Mouse (Mus musculus): ENCODE measurements at regions not wholly inside any gene's neighbourhood (a gene's known extent, or its start where the extent isn't known, plus 50 kb on each side); places are given as distances from the start of the nearest gene placed in this dataset.

DNA sequence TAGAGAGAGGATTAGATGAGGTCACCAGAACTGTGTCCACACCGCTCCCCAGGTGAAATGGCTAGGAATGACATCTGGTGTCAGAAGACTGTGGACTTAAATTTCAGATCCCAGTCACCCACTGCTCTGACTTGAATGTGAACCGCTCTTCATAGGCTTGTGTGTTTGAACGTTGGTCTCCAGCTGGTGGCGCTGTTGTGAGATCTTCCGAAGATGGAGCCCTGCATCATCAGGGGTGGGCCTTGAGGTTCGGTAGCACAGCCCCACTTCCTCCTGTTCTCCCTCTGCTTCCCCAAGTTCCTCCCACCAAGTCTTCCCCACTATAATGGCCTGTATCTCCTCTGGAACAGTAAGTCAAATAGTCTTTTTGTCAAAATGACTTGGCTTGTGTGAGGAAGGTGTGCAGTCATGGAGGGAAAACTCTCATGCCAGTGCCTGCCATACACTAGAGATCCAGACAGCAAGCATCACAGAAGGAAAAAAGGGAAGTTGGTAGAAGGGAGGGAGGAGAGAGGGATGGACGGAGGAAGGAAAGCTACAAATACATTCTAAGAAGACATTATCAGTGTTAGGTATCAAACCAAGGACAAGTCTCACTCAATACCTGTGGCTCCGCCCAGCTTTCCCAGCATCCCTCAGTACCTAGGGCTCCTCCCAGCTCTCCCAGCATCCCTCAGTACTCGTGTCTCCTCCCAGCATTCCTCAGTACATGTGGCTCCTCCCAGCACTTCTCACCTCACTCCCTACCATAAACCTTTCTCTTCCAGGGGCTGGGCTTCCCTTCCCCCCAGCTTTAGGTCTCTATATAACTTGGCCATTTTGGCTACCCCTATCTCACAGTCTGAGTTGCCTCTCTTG, 423.9 kb upstream of the Jarid2 start:
- DNase-seq = peak; percentile 33 to 34

DNA sequence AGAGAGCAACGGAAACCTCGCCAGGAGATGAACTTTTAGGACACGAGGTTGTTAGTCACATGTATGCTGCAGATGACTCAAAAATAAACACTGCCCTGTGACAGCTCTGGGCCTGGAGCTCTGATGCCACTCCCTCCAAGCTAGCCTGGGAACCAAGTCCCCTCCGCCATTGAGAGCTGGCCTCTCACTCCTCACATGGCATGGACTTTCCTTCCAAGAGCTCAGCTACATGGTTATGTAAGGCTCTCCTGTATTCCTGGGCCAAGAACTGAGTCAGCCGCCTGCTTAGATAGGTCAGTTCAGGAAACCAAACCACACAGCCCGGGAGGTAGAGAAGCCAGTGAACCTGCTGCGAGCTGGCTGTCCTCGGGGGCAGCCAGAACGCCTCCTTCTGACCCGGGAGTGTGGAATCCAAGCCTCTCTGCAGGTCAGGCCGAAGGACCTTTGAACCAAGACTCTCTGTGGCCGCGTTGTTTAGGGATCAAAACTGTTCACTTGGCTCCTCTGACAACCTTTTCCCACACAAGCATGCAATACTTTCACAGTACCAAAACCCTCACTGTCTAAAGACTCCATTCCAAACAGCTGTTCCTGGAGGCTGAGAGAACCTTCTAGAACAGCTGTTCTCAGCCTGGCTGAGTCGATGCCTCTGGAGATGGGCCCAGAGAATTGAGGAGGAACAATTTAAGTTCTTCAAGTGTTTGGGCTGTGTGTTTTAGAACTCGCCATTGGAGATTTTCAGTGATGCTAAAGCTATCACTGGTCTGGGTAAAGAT, 422.8 kb upstream of the Jarid2 start:
- DNase-seq = peak; percentile 82 to 84

DNA sequence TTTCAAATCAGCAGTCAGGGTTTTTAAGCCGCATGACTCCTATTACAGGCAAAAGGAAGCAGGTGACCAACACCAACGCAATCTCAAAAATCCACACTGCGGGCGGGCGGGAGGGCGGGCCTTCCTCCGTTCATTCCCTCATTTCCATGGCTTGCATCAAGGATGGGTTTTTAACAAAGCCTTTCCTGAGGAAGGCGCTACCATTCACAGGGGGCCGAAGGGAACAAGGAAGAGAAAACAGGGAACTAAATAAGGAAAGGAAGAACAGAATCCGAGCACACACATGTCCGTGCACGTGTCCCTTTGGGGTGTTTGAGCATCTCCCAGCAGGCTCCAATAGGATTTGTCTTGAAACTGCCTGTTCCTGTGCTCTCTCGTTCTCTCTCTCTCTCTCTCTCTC, 421.0 kb upstream of the Jarid2 start:
- no peak for DNase-seq

DNA sequence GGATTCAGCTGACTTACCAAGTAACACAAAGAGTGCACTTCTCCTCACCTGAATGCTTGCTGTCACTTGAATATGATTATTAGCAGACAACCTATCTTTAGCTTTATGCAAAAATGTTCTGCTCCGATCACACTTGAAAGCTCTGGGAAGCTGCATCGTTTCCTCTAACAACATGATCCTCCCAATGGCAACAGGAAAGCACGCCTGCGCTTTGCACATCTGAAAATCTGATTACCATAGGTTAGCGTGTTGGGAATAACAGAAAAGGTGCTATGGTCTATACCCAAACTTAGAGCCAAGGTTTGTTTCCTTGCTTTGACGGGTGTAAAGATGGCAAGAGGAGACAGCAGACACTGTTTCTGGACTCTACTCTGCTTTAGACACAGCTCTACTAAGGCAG, 417.0 kb upstream of the Jarid2 start:
- DNase-seq = no peak

DNA sequence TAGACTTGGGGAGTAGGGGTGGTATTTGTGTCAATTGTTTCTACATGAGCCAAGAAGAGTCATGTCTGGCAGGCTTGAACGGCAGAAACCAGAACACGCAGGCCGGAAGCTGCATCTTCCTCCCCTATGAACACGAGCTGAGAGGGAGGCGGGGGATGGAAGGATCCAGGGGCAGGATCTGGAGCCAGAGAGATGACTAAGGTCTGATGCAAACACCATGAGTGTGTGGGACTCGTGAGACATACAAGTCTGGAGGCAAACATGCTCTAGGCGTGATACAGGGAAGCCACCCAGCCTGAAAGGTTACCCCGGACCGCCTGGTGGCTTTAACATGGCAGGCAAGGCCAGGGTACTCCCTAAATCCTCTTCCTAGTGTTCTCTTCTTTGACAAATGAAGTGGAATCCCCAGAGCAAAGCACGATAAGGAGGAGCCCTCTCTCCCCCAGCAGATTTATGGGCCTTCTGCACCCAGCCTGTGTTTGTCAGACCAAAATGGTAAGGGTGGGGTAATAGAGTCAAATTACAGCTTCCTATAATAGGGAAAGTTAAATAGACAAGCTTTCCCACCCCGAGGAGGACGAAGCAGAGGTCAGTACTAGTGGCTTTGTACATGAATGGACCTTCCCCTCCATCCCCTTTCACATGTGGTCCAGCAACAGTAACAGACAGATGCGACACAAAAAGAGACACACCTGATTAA, 412.4 kb upstream of the Jarid2 start:
- DNase-seq = no peak

DNA sequence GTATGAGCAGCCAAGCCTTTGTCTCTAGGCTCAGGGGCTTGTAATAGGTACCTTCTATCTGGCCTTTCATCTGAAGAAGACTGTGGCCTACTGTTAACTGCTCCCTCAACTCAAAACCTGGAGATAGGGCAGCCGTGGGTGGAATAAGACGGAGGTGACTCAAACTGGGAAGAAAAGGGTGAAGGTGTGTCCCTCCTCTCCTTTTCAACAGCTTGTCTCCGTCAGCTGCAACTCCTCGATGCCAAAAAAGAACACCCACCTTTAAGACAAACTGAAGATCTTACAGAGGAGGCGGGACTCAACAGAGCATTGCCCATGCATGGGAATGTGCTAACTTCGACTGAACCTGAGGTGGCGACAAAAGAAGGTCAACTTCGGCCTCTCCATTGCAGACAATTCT, 411.7 kb upstream of the Jarid2 start:
- DNase-seq = no peak

DNA sequence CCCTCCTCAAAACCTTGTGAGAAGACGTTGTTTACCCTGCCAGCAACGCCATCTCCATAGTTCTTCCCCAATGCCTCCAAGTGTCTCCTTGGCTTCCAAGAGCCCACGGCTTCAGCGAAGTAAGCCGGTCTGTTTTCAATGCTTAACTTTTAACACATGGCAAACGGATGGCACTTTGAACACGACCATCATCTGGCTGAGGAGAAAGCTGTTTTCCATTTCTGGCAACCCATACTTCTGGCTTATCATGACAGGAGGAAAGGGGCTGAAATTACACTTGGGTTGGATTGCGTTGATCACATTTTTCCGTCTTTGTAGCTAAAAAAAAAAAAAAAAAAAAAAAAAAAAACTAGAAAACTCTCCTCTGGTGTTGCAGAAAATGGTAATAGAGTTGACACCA, 410.2 kb upstream of the Jarid2 start:
- DNase-seq = no peak

DNA sequence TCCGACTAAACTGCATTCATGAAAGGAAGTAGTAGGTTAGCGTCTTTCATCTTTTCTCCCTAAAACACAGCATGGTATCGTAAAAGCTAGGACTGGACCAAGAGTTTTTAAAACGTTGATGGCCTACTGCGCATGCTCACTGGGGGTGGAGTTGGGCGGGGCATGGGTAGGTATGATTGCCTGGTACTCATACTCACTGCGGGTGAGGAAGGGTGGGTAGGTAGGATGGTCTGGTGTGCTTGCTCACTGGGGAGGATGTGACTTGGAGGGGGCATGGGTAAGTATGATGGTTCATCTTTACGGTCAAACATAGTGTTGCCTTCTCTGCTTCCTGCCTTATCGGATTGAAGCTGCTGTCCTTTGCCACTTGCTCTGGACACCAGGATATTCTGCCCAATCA, 409.8 kb upstream of the Jarid2 start:
- no peak for DNase-seq

DNA sequence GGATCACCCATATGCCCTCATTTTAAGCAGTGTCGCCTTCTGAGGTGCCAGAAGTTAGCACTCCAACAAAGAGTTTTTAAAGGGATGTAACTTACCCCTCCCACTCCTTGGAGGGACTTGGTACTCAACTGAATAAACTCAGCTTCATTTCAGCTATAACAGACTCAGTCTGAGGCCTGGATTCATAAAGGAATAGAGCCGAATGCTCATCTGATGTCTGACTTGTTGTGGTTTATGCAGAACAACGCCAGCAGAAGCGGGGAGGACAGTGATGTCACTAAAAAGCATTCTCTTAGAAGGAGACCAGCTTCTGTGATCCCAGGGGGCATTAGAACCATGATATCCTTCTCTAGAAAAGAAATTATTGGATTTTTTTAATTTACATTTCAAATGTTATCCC, 409.0 kb upstream of the Jarid2 start:
- no peak for DNase-seq

DNA sequence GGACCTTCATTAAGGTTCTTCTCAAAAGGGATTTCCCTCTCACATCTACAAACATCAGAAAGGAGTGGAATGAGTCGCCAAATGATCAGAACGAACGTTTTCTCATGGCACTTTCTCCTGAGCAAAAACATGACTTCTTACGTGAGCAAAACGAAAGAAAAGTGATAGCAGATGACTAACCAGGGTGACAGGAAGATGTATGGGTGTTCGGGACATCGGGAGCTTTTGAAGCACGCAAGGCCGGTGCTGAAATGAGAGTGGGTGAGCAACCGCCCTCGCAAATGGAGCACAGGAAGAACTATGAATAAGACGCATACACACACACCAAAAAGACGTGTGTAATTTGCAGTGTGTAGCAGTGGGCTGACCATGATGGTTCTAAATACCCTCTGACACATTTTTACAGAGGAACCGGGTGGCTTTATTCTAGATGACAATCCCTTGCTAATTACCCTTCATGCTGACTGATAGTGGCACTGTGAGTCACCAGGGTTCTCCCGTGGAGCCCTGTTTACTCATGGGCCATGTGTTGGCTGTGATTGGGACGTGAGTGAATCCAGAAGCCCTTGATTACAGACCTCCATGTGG, 408.2 kb upstream of the Jarid2 start:
- no peak for DNase-seq

DNA sequence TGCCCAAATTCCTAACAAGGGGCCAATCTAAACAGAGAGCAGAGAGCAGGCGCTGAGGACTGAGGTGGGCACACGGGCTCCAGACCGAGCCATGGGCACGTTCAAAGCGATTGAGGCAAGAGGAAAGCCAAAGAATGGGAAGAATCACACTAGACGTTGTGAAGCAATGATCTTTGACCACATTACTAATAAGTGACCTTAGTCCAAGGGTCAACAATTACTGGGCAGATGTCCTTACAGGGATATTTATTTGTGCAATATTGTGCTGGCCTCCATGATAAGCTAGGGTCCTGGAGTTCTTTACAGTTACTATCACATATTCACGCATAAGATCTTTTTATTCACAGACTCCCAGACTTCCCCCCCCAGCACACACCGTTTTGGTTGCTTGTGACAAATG, 400.9 kb upstream of the Jarid2 start:
- DNase-seq = no peak

DNA sequence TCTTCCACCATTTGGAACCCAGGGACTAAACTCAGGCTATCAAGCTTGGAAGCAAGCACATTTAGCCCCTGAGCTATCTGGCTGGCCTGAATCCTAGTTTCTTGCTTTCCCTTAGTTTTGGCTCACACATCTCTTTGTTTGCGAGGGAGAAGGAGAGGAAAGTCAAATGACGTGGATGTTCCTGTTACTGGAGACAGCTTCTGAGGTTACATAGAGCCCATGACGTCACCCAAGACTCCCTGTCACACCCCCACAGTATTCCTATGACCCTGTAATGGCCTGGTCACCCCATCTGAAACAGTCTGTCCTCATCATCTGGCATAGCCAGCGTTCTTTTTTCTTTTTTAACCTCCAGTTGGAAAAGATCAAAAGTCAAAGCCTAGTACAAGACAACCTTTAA, 400.1 kb upstream of the Jarid2 start:
- no peak for DNase-seq

DNA sequence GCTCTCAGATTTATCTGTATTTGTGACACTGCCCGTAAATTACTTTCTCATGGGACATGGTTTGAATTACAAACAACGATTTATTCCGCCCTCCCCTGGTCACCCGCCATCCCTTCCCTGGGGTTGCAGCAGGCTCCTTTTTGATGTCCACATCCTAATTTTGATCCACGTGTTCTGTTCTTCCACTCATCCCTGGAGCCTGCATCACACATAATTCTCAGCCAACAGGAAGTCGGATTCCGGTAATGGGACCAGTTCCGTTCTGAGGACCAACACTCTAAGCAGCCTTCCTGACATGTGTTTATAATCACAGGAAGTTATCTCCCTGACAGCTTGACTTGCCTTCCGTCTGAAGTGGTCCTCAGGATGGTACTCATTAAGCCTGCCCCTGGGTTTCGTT, 399.6 kb upstream of the Jarid2 start:
- DNase-seq = no peak

DNA sequence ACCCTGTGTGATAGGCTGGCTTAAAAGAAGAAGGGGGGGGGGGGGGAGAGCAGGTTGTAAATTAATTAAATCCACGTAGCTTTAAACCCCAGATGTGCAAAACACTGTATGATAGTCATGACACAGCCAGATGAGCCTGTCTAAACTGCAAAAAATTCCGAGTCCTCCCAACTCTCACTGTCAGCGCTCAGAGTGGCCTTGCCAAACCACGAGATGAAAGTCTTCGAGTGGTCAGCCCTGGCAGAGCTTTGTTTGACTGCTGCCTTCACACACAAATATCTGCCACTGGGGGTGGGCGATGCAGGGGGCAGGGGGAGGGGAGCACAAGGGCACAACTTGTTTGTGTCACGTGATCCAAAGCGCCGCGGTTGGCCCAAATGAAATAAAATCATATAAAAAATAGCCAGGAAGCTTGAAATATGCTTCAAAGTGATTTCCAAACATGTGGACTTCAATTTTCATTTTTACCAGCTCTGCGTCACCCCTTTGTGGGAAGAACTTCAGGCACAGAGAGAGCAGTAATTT, 396.5 kb upstream of the Jarid2 start:
- no peak for DNase-seq

DNA sequence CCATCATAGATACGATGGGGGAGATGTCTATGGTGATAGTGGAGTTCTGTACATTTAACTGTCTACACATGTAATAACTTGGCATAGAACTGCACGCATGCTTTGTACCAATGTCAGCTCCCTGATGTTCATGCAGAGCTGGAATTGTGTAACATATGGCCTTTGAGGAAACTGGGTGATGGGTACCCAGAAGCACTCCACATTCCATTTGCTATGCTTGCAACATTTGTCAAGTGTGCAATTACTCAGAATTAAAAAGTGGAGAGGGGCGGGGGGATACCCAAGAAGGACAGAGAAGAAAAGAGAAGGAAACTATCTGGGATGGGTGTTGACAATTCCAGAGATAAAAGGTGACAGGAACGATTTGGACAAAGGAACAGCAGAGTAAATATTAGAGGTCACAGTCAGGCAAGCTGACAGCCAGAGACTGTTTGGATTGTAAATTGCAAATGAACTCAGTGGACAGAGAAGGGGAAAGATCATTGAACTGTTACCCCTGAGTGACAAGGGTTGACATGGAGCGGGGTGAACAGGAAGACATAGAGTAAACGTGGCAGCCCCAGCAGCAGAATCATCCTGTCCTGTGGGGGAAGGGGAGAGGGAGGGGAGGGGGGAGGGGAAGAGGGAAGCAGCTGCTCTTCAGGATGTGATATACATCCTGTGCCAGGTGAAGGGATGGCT, 390.1 kb upstream of the Jarid2 start:
- DNase-seq = no peak

DNA sequence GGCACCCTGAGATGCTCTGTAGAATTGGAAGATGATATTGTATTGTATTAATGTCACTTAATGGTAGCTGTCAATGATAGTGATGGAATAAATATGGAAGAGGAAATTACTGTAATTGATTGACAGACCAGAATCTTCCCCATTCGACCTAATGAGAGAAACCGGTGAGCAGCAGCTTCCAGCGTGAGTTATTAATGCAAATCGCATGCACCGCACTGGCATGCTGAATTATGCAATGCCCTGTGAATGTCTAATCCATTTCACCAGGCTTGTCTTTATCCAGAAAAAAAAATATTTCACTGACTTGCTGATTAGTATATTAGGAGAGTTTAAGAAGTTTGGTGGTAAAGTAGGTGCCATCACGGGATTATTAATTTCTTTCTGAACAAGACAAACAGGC, 384.2 kb upstream of the Jarid2 start:
- no peak for DNase-seq

DNA sequence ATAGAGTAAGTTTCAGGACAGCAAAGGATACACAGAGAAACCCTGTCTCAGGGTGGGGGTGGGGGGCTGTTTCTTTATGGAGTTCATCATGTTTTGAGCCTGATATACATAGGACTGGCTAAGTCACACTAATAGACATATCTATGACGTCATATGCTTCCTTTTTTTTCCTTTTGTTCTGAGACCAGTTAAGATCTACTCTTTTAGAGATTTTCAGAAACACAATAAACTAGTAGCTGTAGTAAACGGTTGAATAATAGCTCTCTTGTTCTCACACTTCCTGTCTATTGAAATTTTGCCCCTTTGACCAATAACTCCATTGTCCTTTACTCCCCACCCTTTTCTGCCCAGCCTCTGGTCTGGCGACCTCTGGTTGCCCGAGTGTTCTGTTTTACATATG, 382.6 kb upstream of the Jarid2 start:
- DNase-seq = no peak

DNA sequence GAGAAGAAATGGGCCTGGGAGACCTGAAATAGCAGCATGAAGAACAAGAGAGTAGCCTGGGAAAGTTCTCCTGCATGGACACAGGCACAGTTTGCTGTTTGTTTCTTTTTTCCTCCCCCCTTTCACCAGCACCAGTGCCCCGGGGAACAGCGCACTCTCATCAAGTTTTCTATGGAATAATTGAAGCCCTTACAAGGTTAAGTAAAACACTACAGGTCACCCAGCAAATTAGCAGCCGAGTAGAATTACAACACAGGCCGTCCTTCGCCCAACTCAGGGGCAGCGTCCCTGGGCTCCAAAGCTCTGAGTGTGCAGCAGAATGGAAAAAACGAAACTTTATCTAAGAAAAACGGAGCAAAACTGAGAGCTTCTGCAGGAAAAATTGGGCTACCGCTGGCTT, 381.6 kb upstream of the Jarid2 start:
- DNase-seq = no peak

DNA sequence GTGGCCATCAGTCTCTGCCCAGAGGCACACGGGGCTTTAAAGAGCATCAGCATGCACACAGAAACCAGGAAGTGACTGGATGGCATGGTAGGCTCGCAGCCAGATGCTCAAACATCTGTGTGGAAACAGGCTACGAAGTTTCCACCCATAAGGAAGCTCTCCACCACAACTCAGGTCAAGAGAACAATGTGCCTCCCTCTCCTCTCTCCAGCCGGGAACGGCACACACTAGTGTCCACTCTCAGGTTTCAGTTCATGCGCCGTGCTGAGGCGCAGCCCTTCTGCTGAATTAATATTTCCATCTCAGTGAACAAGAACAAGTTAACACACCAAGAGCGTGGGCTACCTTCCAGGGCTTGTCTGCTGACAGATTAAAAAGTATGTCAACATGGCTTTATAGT, 375.4 kb upstream of the Jarid2 start:
- DNase-seq = peak; percentile 53 to 59

DNA sequence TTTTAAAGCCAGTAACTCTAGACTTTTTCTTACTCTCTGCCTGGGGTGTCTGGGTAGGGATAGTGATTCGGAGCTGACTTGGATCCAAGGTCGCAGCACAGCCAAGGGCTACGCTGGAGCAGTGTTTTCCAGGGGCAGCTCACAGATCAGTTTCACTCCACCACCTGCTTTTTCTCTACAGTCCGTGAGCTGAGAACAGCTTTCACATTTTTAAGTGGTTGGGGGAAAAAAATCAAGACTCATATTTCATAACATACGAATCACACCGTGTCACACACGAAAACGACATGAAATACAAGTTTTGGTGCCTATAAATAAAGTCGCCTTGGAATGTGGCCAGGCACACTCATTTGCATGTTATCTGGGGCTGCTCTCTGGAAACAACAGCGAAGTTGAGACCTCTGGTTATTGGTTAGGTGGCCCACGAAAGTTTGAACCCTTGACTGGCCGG, 373.5 kb upstream of the Jarid2 start:
- no peak for DNase-seq

DNA sequence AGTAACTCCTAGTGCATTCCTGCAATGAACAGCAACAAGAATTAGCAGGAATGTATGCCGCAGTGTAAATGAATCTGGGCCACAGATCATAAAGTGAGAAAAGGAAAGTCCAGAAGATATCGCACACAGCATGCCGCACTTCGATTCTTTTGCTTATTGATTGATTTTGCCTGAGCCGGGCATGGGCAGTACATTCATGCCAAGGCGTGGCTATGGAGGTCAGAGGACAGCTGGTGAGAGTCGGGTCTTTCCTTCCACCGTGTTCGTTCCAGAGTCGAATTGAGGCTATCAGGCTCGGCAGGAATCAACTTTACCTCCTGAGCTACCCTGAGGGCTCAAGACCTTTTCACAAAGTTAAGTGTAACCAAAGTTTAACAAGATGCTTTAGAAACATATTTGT, 372.3 kb upstream of the Jarid2 start:
- no peak for DNase-seq

DNA sequence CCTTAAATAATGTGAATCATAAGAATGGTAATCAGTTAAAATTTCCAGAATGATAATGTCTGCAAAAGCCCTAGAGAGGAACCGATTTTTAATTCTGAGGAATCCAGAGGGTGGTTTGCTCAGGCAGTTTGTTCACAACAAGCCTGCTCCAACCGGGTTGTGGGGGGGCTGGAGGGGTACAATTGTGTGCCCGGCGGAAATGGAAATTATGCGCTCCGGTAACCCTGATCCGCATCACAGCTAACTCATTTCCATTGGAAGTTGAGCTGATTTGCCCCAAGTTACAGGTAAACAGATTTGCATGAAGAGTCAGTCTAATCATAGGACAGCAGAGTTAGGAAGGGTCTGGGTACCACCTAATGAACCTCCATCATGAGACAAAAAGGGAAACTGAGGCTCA, 369.9 kb upstream of the Jarid2 start:
- DNase-seq = no peak
